Mouse (Mus musculus) heart, postnatal 25 days (tissue): ENCODE measurements around the gene Osbpl2. TPM values are rescaled to one million over a fixed set of nuclear protein-coding genes. Genes with fewer than 3 reads are reported as not detected.

Source experiments
- DNase-seq: peaks from one replicate; pipeline ENCODE4 v3.0.0; 2022; ENCODE audit warnings: low spot score
- intact Hi-C: fragments of 180-260 bp; cut with DNase I; formaldehyde crosslinking; loops from one replicate; pipeline ENCODE4 v1.15.1; 2025
- total RNA-seq, 2 experiments: library from RNA; stranded (reverse); gene quantifications; 2 replicates each; pipeline ENCODE4 v1.2.3; 2021

Osbpl2 gene
- total RNA-seq, 2 experiments from 2014 or later, result 32.3 to 36.4 TPM

DNA sequence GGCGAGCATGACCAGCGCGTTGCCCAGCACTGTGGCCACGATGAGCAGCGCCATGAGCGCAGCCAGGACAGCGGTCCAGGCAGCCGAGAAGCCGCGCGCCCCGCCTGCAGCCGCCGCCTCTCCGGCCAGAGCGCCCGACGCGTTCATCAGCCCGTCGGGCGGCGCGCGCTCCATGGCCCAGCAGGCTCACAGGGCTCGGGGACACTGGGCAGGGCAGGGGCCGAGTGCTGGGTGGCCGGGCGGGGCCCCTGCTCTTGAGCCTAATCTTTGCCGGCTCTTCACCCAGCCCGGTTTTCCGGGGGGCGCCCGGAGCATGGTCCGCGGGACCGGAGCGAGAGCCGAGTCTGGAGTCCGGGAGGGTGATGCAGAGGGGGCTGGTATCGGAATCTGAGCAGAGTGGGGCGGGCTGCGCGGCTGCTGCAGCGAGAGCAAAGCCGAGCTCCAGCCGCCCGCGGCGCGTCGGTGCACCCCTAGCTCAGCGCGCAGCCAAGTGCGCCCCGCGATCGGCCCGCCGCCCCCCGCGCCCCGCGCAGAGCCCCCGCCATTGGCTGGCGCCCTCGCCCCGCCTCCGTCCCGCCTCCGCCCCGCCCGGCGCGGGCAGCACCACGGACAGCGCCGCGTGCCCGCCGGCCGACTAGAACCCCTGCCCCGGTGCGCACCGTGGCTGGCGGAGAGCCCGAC is 15.0 kb upstream of the Osbpl2 start, which contains the start of gene Hrh3:
TSS of gene Hrh3 (minus strand) at position 511 of the 681 bp plus-strand sequence.
- intact Hi-C loops, result no loop called here

DNA sequence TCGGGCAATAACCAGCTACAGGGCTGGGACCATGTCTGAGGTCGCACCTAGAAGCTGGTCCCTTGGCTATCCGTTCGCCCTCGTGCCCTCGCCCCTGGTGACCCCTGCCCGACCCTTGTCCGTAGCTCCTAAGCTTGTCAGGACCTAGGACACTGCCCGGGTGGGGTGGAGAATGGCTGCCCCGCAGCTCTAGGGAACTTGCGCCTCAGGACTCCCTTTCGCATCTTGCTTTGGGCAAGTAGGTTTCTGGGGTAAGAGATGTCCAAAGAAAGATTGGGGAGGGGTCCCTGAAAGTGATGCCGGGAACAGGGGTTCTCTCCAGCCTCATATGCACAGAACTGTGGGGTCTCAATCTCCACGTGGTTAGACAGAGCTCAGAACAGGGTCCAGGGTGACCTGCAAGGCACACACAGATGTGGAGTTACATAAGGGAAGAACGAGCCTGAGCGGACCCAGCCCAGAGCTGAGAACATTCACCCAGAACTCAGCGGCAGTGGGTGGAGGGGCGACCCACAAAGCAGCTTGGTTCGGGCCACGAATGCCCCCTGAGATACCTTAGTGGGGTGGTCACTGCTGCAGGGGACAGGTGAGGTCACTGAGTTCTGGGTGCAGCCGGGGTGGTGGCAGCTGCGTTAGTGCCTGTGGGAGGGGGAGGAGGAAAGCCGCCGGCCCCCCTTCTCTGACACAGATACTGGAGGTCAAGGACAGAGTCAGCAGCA is 14.3 kb upstream of the Osbpl2 start:
- intact Hi-C loops, result no loop called here
- no peak for DNase-seq

More for the DNA sequence above, 15.0 kb upstream of the Osbpl2 start, which contains the start of gene Hrh3:
- peak; percentile 44 for DNase-seq

DNA sequence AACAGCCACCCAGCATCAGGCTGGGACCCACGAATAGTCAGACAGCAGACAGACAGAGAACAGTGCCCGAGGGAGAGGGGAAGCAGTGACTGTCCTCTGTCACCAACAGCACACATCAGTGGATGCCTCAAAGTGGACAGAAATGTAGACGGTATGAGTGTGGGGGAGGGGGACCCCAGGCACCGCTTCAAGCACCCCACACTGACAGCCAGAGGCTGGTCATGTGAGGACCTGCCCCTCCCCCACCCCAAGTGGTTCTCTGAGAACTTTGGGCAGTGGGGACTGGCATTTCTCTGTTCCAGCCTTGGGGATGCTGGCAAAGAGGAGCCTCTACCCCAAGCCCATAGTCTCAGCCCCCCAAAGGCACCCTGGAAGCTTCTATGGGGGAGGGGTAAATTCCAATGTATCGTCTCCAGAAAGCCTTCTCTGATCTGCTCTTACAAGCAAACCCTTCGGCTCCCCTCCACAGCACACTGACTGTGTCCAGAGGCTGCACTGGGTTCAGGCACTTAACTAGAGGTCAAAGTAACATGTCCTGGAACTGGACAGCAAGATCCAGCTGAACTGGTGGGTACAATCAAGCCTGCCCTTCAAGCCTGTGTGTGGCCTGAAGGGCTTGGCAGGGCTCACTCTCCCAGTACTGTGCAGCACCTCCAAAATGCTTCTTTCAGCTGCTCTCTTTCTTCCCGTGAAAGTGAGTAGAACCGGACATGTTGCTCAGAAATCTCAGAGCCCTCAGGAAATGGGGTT is 13.5 kb upstream of the Osbpl2 start:
- intact Hi-C loops, result no loop called here
- DNase-seq, result no peak

DNA sequence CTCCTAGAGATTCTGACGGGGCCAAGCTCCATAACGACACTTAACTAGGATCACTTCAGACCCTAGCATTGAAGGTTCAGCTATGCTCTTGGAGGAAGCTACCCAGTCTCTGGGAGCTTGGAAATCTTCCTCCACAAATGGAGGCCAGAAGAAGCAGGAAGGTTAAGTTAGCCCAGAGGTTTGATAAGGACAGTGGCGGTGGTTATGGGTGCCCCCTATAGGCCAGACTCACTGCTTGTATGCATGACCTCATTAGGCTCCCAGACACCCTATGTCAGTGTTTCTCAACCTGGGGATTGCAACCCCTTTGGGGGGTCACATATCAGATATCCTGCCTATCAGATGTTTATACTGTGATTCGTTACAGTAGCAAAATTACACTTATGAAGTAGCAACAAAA is 12.0 kb upstream of the Osbpl2 start:
- intact Hi-C loops, result no loop called here
- DNase-seq, result no peak

DNA sequence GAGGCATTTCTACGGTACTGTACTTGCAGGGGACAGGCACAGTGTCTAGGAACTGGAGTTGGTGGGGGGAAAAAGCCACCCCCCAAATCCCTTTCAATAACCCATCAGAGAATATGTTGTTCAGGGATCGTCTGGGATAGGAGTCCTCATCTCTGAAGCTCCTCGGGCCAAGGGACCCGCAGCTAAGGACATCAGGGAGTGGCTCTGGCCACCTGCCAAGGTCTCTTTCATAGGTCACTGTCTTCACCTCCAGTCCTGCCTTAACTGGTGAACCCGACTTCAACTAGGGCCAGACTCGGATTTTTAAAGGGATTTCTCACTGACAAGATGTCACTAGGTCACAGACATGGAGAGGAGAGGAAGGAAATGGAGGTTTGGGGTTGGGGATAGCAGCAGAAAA is 10.8 kb upstream of the Osbpl2 start:
- no peak for DNase-seq
- intact Hi-C loops, result no loop called here

DNA sequence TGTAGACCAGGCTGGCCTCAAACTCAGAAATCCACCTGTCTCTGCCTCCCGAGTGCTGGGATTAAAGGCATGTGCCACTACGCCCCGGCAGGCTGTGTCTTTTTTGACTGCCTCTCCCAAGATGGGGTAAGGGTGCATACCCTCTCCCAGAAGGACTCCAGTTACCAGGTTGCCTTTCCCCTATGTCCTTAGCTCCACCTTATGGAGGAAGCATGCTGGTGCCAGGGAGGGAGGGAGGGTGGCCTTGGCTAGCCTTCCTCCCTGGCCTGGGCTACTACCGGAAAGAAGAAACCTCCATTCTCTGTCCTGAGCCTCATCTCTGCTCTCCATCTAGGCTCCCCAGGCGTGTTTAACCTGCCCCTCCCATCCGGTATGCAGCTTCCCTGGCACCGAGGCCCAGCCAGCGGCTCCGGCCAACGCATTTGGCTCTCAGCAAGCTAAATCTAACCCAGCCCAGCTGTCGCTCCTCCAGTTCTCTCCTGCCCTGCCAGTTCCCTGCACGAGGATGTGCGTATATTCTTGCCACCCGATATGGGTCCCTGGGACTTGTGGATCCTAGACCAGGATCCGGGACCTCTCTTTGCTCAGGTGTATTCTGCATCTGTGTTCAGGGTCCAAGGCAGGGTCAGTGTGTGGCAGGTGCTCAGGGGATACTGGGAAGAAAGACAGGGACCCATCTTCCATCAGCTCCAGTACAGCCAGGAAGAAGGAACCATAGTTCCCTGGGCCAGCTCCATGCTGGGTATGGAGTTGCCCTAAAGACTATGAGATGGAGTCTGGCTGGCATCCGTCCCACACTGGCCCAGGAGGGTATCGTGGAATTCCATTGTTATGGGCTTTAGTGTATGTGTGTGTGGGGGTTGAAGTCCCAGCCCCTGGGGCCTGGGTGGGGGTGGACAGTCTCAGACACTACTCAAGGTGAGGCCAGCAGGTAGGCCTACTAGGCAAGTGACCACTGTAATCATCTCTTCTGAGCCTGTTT is 4.9 kb upstream of the Osbpl2 start:
- peak; percentile 60 for DNase-seq
- intact Hi-C loops, result no loop called here

DNA sequence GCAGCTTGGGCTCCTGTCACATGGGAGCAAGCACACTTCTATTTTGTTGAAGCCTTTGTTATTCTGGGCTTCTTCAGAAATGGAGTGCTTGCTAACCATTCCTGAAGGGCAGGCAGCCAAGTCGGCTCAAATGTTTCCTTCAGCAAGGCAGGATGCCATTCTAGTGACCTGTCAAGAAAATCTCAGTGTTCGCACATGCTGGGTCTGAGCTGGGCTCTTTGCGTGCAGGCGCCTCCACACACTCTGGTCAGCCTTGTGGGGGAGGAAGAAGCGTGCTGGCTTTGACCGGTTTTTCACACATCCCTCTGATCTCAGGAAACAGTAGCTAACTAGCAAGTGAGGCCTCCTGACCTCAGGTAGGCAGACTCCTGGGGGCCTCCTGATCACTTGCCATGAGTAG is 3.8 kb upstream of the Osbpl2 start:
- intact Hi-C loops, result loop anchor here (5.0 kb wide), 1 partner anchor 137 kb away; no protein-coding TSS in a partner anchor
- DNase-seq, result no peak

DNA sequence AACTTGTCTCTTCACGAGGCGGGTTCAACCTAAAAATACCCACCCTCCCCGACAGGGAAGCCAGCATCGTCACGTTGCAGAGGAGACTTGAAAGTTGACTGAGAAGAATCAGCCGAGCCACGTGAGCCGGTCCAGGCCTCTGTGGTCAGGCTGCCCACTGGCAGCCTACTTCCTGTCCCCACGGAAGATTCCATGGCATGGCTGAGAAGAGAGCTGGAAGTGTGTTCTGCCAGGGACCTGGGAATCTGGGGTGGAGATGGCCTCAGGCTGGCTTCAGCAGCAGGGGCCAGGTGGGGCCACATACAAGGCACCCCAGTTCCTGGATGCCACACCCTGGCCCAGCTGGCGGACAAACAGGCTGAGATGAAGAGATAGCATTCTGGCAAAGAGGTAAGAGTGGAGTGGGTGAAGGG is 3.0 kb upstream of the Osbpl2 start:
- DNase-seq, result no peak
- intact Hi-C loops, result loop anchor here (5.0 kb wide), 1 partner anchor 136 kb away; no protein-coding TSS in a partner anchor

DNA sequence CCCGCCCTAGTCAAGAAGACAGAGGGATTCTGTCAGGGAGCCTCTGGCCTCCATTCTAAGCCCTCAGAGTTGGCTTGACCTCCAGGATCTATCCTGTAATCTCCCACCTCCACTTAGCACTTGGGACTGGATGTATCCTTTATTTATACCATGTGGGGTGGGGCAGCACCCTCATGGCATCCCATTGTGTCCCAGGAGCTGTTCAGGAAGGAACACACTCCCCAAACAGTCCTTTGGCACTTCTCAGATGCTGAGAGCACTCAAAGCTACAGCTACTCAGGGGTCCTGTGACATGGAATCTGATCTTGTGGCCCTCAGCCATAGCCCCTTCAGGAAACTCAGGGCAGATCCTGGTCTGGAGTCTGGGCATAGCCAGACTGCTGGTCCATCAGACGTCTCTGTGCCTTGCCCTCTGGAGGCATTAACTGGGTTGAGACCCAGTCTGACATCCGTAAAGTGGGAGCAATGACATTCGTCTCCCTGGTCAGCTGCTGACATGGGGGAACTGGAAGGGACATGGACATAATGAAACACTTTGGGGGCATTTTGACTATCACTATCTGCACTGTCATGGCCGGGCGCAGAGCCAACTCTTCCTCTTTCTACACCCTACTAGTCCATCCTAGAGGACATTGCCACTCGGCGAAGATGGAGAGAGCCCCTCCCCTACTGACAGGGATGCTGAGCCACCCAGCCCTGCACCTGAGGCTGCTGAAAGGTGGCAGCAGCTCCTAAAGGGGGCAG is 2.2 kb upstream of the Osbpl2 start:
- intact Hi-C loops, result loop anchor here (5.0 kb wide), 1 partner anchor 135 kb away; no protein-coding TSS in a partner anchor
- no peak for DNase-seq

DNA sequence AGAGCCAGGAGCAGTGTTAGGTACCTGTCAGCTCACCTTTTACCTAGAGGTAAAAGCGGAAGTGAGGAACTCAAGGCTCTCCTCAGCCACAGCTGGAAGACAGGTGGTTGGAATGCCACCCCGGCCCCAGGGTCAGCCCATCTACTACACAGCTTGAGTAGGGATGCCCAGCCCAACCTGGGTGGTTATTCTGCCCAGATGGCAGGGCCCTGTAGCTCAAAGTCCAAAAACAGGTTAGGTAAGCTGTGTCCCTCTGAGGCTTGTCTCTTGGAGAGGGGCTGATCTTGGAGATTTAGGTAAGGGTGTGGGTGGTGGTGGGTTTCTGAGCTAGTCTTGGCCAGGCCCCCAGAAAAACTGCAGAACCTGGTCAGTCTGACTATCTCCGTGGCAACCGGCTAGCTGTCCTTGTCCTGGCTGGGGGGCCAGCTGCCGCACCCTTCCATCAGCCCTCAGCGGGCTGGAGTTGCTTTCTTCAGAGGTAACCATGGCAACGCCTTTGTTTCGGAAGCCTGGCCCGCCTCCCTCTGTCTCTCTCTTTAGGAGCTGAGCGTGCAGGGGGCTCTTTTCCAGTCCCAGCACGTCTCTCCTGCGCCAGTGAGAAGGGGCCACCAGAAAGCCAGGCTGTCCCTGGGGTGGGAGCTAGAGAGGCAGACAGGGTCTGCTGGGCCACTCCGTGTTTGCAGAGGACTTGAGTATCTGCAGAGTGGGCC is 1.5 kb upstream of the Osbpl2 start:
- intact Hi-C loops, result loop anchor here (5.0 kb wide), 1 partner anchor 135 kb away; no protein-coding TSS in a partner anchor
- DNase-seq, result peak; percentile 24

DNA sequence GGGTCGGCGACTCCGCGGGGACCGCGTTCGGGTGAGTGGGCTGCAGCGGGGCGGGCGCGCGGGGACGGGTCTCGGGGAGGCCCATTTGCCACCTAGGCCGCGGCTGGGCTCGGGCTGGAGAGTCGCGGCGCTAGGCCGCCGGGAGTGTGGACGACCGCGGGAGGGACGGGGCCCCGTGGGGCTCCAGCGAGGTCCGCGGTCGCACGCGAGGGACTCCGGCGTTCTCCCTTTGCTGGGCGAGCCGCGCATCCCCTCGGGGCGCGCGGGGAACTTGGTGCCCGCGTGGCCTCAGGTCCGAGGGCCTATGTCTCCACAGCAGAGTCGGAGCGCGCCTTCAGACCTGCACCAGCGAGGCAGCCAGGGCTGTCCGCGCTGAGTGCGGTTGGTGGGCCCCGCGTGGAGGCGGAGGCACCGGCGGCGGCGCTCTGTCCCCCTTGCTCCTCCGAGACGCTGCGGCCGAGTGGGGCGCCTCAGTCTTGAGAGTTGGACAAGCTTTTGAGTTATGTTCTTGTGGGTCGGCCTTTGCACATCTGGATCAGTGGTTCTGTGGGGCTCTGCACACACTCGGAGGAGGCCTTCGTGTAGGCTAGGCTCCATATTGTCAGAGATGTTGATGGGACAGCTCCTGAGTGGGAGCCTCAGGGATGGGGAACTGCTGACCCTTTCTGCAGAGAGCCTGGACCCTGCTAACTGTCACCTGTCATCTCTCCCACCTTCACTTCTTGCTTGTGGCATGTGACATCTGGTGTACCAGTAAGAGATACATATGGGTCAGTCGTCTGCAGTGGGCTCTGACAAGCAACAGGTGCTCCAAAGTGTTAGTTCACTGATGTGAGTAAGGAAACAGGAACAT is 559 bp downstream of the Osbpl2 start:
- DNase-seq, result no peak
- intact Hi-C loops, result loop anchor here (5.0 kb wide), 1 partner anchor 133 kb away; no protein-coding TSS in a partner anchor

DNA sequence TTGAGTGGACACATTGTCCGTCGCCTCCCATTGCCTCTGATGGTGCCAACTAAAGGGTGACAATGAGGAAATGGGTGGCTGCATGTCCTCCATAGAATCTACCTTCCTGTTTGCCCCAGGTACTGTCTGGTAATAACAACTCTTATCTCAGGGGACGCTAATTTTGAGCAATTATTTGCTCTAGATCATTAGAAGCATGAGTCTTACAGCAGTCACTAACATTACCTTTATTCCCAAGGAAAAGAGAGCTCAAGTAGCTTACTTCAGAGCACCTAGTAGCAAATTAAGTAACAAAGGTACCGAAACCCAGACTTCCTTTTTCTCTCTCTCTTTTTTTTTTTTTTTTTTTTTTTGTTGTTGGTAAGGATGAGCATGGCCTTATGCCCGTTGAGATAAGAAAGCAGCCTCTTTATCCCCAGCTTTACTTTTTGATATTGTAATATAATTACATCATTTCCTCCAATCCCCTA is 1.2 kb downstream of the Osbpl2 start:
- intact Hi-C loops, result no loop called here
- no peak for DNase-seq

DNA sequence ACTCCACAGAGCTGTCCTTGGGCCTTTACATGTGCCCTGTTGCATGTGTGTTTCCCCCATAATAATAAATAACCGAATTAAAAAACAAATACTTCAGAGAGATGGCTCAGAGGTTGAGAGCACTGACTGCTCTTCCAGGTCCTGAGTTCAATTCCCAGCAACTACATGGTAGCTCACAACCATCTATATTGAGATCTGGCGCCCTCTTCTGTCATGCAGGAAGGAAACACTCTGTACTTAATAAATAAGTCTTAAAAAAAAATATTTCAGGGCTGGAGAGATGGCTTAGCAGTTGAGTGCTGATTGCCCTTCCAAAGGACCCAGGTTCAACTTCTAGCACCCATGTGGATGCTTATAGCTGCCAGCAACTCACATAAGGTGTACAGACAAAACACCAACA is 5.1 kb downstream of the Osbpl2 start:
- no peak for DNase-seq
- intact Hi-C loops, result no loop called here

DNA sequence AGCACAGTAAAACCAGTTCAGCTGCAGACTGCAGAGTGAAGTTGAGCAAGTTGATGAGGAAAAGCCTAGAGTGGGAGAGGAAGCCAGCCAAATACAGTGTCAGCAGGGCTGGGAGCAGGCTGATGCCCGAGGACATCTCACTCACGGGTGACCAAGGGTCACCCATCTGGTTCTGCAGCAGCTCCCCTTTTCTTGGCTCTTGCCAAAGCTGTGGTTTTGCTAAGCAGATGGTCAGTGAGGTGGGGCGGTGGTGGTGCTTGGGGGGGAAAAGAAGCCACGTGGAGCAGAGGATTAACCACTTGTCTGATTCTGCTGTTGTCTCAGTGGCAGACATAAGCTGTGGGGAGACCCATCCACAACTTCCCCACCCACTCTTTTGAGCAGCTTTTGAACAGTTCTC is 7.1 kb downstream of the Osbpl2 start:
- intact Hi-C loops, result no loop called here
- peak; percentile 24 for DNase-seq

DNA sequence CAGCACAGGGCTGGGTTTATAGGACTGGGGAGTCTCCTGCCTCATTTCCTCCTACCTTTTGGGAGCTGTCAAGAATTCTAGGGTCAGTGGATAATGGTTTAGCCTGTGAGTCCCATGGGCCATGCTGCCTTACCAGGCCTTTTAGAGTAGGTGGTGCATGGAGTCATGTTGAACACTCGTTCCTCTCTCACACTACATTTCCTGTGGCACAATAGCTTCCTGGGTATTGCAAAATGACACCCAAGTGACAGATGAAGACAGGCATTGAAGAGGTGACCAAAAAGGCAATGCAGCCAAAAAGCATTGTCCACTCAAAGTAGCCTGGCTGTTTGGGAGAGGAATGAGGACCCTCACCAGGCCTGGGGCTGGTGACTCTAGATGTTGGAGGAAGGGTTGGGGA is 8.6 kb downstream of the Osbpl2 start:
- DNase-seq, result no peak

DNA sequence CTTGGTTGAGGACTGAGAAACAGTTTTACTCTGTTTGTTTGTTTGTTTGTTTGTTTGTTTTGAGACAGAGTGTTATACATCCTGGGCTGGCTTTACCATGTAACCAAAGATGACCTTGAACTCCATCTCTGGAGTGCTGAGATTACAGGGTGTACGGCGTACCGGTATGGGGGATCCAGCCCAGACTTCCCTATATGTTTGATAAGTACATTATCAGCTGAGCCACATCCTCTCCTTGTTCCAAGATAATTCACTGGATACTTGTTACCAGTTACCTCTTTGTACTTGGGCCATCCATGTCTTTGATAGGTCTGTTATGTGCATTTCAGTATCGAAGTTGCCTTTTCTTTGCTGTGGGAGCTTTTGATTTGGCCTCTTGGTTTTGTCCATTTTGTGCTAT is 14.1 kb downstream of the Osbpl2 start:
- no peak for DNase-seq
- intact Hi-C loops, result no loop called here

More for the DNA sequence above, 8.6 kb downstream of the Osbpl2 start:
- intact Hi-C loops, result no loop called here

DNA sequence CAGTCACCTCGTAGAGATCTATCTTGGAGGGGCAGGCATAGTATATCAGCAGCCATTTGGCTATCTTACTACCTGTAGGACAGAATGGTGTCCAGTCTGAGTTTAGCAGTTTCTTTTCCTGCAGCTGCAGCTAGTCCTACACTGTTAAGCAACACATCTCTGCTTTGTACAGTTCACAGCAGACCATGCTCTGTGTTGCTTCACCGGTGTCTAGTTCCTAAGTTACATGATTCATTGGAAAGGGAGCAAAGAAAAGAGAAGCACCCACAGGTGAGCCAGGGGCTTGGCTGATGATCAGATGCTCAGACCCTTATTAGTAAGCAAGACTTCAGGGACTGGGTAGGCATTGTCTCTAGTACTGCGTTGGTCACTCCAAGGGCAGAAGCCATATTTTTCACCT is 14.8 kb downstream of the Osbpl2 start:
- DNase-seq, result no peak
- intact Hi-C loops, result no loop called here
